Mouse (Mus musculus) liver, adult 2 months (tissue): ENCODE results near the gene Btnl2. TPM values are rescaled to one million over a fixed set of nuclear protein-coding genes. Genes with fewer than 3 reads are reported as not detected.

Source experiments
- DNase-seq: peaks from one replicate; pipeline ENCODE4 v3.0.0-alpha.2; 2011; ENCODE audit warnings: low read depth, low spot score; ENCODE audit errors: extremely low read depth
- H3K27ac ChIP-seq: fragments of 200-500 bp; replicated peaks from 2 replicates; pipeline ENCODE4 v1.5.1; 2012; ENCODE audit warnings: low read depth, mild to moderate bottlenecking, control low read depth, inconsistent platforms, low read length; ENCODE audit not compliant: insufficient read depth
- H3K27me3 ChIP-seq: fragments of 200-500 bp; 2 replicates; pipeline ENCODE4 v1.6.1; 2012; ENCODE audit warnings: mild to moderate bottlenecking, moderate library complexity, low read length, inconsistent platforms; ENCODE audit not compliant: control insufficient read depth, insufficient read depth
- H3K36me3 ChIP-seq: fragments of 200-500 bp; 2 replicates; pipeline ENCODE4 v1.6.1; 2012; ENCODE audit warnings: low read length, inconsistent platforms; ENCODE audit not compliant: control insufficient read depth, insufficient read depth
- H3K4me1 ChIP-seq: fragments of 200-500 bp; 2 replicates; pipeline ENCODE4 v1.6.1; 2011; ENCODE audit warnings: low read length; ENCODE audit not compliant: control insufficient read depth, insufficient read depth
- H3K4me3 ChIP-seq: fragments of 200-500 bp; 2 replicates; pipeline ENCODE4 v1.5.1; 2011; ENCODE audit warnings: low read depth, mild to moderate bottlenecking, control low read depth, low read length, moderate library complexity; ENCODE audit not compliant: insufficient read depth
- H3K79me2 ChIP-seq: fragments of 200-500 bp; 2 replicates; pipeline ENCODE4 v1.6.1; 2012; ENCODE audit warnings: inconsistent platforms, mild to moderate bottlenecking, low read length, moderate library complexity; ENCODE audit not compliant: control insufficient read depth, insufficient read depth
- H3K9ac ChIP-seq: fragments of 200-500 bp; 2 replicates; pipeline ENCODE4 v1.6.1; 2012; ENCODE audit warnings: low read depth, mild to moderate bottlenecking, control low read depth, inconsistent platforms, low read length
- CTCF ChIP-seq: fragments of 200-500 bp; IDR thresholded peaks from 2 replicates; pipeline ENCODE4 v1.5.1; 2011; ENCODE audit warnings: low read depth, low read length, control low read depth
- POLR2A ChIP-seq: fragments of 200-500 bp; IDR thresholded peaks from 2 replicates; pipeline ENCODE4 v1.6.1; 2011; ENCODE audit warnings: low read length, control low read depth; ENCODE audit not compliant: insufficient read depth; ENCODE audit errors: extremely low read depth
- WGBS: fragments of 180-500 bp; shearing (Covaris S2); methylation state at CpG from one replicate; pipeline ENCODE4 v1.1.7; 2018; 5-methylcytosine and 5-hydroxymethylcytosine counted together
- polyA plus RNA-seq: library from polyadenylated mRNA; depleted of rRNA; stranded (reverse); fragments of >200 nt; gene quantifications from 2 replicates; pipeline ENCODE4 v1.2.3, GENCODE M21; 2012; rRNA removed
- total RNA-seq: library from RNA; depleted of rRNA; stranded (reverse); fragments of >200 nt; gene quantifications from 2 replicates; pipeline ENCODE4 v1.2.3, GENCODE M21; 2014; rRNA removed

Gene Btnl2
- 0.09 TPM in 1 of 2 replicates, not detected in the other for total RNA-seq
- 0.05 TPM in 1 of 2 replicates, not detected in the other for polyA plus RNA-seq

DNA sequence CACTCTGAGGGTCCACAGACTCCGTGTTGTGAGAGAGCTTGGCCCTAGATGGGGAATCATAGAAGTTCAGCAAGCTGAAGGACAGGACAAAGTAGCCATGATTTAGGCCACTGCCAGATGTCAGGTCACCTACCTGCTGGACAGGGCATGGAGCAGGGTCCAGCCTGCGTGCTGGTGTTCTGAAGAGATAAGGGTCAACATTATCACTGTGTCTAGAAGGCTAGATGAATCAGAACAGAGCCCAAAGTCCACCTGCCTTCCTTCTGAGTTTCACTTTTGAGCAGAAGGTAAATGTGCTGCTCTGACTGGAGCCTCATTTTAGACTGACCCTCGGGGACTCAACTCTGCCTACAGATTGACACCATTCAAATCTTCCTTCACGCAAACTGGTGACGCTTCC, at the start of gene Btnl2:
TSS of gene Btnl2 (plus strand) at position 284 of the 400 bp plus-strand sequence.
- H3K79me2 ChIP-seq, result no peaks in the 10 kb centered on the region
- TF ChIP-seq CTCF, result no peak
- TF ChIP-seq POLR2A, result no peak
- DNase-seq, result no peak
- H3K27ac ChIP-seq, result 0 out of 2 replicates have a peak within 1 kb of the TSS, but pooled peaks have one; percentile 28
- no peak within 1 kb of the TSS for H3K4me3 ChIP-seq
- 0 out of 2 replicates have a peak, but pooled peaks cover 3% of the 10 kb centered on the region for H3K27me3 ChIP-seq
- H3K9ac ChIP-seq, result no peak within 1 kb of the TSS
- WGBS, result 80% methylated on average over 5 of the region's 5 CpGs
- H3K36me3 ChIP-seq, result no peaks in the 10 kb centered on the region
- no peaks in the 10 kb centered on the region; the same call in 1 of the 2 replicates for H3K4me1 ChIP-seq

DNA sequence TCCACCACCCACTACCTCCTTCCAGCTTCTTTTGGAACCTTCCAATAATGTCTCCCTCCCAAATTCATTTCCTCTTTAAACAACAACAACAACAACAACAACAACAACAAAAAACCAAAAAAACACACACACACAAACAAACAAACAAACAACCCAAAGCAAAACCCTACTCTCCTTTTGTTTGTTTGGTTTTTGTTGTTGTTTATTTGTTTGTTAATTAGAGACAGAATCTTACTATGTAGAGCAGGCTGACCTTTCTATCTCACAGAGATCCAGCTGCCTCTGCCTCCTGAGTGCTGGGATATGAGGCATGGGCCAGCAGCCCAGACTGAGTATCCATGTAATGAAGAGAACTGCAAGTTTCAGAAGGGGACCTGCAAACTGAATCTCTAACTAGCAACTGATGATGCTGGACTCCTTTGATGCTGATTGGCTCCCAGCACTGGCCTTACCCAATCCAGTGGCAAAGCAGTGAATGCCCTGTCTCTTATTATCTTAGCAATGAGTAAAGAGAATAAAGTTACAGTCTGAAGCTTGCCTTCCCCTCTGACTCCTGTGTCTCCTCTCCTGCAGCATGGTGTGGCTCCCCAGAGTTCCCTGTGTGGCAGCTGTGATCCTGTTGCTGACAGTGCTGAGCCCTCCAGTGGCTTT, 49.1 kb upstream of the Btnl2 start, which contains the start of gene H2-Eb1:
TSS of gene H2-Eb1 (plus strand) at position 488 of the 651 bp plus-strand sequence.
- Histone ChIP-seq H3K79me2 (no peaks in the 10 kb centered on the region), H3K4me3 (peak within 1 kb of the TSS; percentile 21), H3K36me3 (no peaks in the 10 kb centered on the region), H3K9ac (peak within 1 kb of the TSS; percentile 5; the same call in 1 of the 2 replicates), H3K27ac (no peak within 1 kb of the TSS), H3K27me3 (no peaks in the 10 kb centered on the region), H3K4me1 (no peaks in the 10 kb centered on the region)
- DNase-seq, result peak; percentile 77
- TF ChIP-seq POLR2A (no peak), CTCF (no peak)

DNA sequence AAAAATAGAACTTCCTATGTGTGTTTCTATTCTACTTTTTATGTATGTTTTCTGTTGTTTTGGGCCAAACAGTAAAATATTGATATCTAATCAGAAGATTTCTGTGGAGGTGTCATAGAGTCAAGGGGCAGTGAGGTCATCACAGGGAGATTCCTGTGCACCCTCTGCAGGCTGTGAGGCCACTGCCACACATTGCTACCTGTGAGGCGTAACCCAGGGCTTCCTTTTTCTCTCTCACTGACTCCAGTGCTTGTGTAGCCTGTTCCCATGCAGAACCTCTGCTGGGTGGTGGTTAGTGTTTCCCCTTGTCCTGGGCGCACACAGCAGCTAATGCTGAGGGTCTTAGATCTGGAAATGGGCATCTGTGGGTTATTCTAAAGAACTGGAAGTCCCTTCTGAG, 48.2 kb upstream of the Btnl2 start:
- no peak overlapping the region for H3K27ac ChIP-seq
- no peak overlapping the region for H3K9ac ChIP-seq
- DNase-seq, result no peak
- no peaks in the 10 kb centered on the region for H3K36me3 ChIP-seq
- peak overlapping the region; percentile 21; the same call in 1 of the 2 replicates for H3K4me3 ChIP-seq
- no peaks in the 10 kb centered on the region for H3K79me2 ChIP-seq
- no peaks in the 10 kb centered on the region for H3K27me3 ChIP-seq
- TF ChIP-seq POLR2A (no peak), CTCF (no peak)
- WGBS, result 81% methylated on average over 2 of the region's 2 CpGs
- no peaks in the 10 kb centered on the region for H3K4me1 ChIP-seq

DNA sequence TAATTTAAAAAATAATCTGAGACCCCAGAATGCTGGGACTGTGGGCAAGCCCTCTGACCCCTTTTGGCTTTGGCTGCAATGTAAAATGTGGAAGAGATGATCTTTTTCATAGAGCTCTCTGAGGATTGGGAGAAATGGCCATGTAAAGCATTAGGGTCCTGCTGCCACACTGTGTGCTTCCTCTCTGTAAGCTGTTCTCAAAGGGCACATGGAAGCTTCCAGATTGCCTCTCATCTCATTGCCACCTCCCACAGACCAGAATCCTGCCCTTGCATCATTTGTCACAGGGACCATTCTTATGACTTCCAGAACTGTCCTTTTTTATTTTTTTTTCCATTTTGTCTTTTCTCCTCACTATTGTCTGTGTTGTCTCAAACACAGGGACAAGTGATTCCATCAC, 47.4 kb upstream of the Btnl2 start:
- no peaks in the 10 kb centered on the region for H3K27me3 ChIP-seq
- no peak overlapping the region for H3K27ac ChIP-seq
- no peak for DNase-seq
- no peak overlapping the region for H3K4me3 ChIP-seq
- no peaks in the 10 kb centered on the region for H3K4me1 ChIP-seq
- no peaks in the 10 kb centered on the region for H3K79me2 ChIP-seq
- TF ChIP-seq POLR2A (no peak), CTCF (no peak)
- no peak overlapping the region for H3K9ac ChIP-seq
- H3K36me3 ChIP-seq, result no peaks in the 10 kb centered on the region

DNA sequence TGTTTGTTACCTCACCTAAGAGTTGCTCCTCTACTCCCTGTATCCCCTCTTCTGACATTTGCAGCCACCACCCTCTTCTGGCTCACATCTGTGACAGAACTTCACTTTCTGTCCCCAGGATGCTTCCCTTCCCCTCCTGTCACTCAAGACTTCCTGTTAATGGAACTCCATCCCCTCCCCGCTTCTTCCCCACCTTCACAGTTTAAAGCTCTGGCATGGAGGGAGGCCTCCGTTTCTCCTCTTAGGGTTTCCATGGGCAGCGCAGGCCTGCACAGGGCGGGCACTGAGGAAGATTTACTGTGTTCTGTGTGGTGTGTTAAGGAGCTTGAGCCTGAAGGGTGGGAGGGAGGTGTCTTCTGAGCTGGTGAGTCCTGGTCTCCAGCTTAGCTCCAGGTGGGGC, 46.5 kb upstream of the Btnl2 start:
- Histone ChIP-seq H3K79me2 (no peaks in the 10 kb centered on the region), H3K27ac (no peak overlapping the region), H3K36me3 (no peaks in the 10 kb centered on the region), H3K4me1 (no peaks in the 10 kb centered on the region), H3K27me3 (no peaks in the 10 kb centered on the region), H3K9ac (no peak overlapping the region), H3K4me3 (no peak overlapping the region)
- TF ChIP-seq CTCF (no peak), POLR2A (no peak)
- WGBS, result 79% methylated on average over 4 of the region's 4 CpGs
- DNase-seq, result no peak

DNA sequence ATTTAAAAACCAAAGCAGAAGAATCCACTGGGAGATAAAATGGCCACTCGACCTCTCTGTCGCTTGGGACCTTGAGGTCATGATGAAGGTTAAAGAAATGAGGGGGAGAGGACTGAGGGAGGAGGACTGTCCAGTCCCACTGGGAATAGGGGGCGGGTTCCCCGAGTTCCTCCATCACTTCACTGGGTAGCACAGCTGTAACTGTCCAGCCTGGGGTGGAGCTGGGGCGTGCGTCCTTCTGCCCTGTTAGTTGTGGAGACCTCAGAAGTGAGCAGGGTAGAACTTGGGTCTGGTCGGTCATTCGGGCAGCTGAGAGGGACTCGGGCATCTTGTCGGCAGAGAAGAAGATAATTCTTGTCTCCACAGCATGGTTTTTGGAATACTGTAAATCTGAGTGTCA, 45.4 kb upstream of the Btnl2 start:
- no peaks in the 10 kb centered on the region for H3K36me3 ChIP-seq
- no peaks in the 10 kb centered on the region for H3K27me3 ChIP-seq
- H3K4me3 ChIP-seq, result peak overlapping the region; percentile 74
- H3K4me1 ChIP-seq, result no peaks in the 10 kb centered on the region
- H3K9ac ChIP-seq, result peak overlapping the region; percentile 72
- WGBS, result 27% methylated on average over 10 of the region's 10 CpGs
- no peaks in the 10 kb centered on the region for H3K79me2 ChIP-seq
- no peak for DNase-seq
- H3K27ac ChIP-seq, result no peak overlapping the region
- TF ChIP-seq POLR2A (no peak), CTCF (no peak)
